Mouse (Mus musculus): ENCODE results near the gene Fbxl20. TPM values are rescaled to one million over a fixed set of nuclear protein-coding genes. Genes with fewer than 3 reads are reported as not detected.

The Fbxl20 gene
- total and polyA plus RNA-seq, 3 experiments, result 10.7 to 14.4 (median 14.3) TPM

- no peak for DNase-seq
- H3K9ac ChIP-seq (ENCODE audit: low read depth, low read length), result no peak overlapping the region
- intact Hi-C loops (cut with DNase I), result no loop called here
- no peaks in the 10 kb centered on the region for H3K27me3 ChIP-seq (ENCODE audit: control insufficient read depth, insufficient read depth, low read length)
- H3K4me1 ChIP-seq (ENCODE audit: control insufficient read depth, insufficient read depth, low read length), result no peaks in the 10 kb centered on the region; the same call in 1 of the 2 replicates
- TF ChIP-seq EP300 (IDR thresholded peaks at IDR 0.05; ENCODE audit: insufficient read depth, low read depth, low read length), result no peak
- no peak for TF ChIP-seq POLR2A (IDR thresholded peaks at IDR 0.05; ENCODE audit: insufficient read depth, low read depth, low read length)
- TF ChIP-seq CTCF (IDR thresholded peaks at IDR 0.05), result no peak
- H3K4me3 ChIP-seq, result no peak overlapping the region
- no peaks in the 10 kb centered on the region for H3K79me2 ChIP-seq (replicated peaks; ENCODE audit: control insufficient read depth, insufficient read depth, low read length)
- no peak overlapping the region for H3K27ac ChIP-seq
- WGBS, result 95% methylated on average over 9 of the region's 9 CpGs
- H3K36me3 ChIP-seq (ENCODE audit: control insufficient read depth, insufficient read depth, low read length), result no peaks in the 10 kb centered on the region
These were observed 64.1 kb downstream of the Fbxl20 start for GRCm38 (mm10) chr11:98086141-98086540.

- DNase-seq, result no peak
- no peak overlapping the region for H3K27ac ChIP-seq
- WGBS, result 79% methylated on average over 7 of the region's 7 CpGs
- H3K27me3 ChIP-seq (ENCODE audit: control insufficient read depth, insufficient read depth, low read length), result no peaks in the 10 kb centered on the region
- no peaks in the 10 kb centered on the region for H3K79me2 ChIP-seq (replicated peaks; ENCODE audit: control insufficient read depth, insufficient read depth, low read length)
- H3K36me3 ChIP-seq (ENCODE audit: control insufficient read depth, insufficient read depth, low read length), result no peaks in the 10 kb centered on the region
- TF ChIP-seq EP300 (IDR thresholded peaks at IDR 0.05; ENCODE audit: insufficient read depth, low read depth, low read length) (no peak), POLR2A (IDR thresholded peaks at IDR 0.05; ENCODE audit: insufficient read depth, low read depth, low read length) (no peak), CTCF (IDR thresholded peaks at IDR 0.05) (no peak)
- no peak overlapping the region for H3K9ac ChIP-seq (ENCODE audit: low read depth, low read length)
- intact Hi-C loops (cut with DNase I), result no loop called here
- H3K4me1 ChIP-seq (ENCODE audit: control insufficient read depth, insufficient read depth, low read length), result no peaks in the 10 kb centered on the region
- no peak overlapping the region for H3K4me3 ChIP-seq
These were observed 67.5 kb downstream of the Fbxl20 start for GRCm38 (mm10) chr11:98082745-98083144.

- no peak for TF ChIP-seq EP300 (IDR thresholded peaks at IDR 0.05; ENCODE audit: insufficient read depth, low read depth, low read length)
- TF ChIP-seq CTCF (IDR thresholded peaks at IDR 0.05), result no peak
- TF ChIP-seq POLR2A (IDR thresholded peaks at IDR 0.05; ENCODE audit: insufficient read depth, low read depth, low read length), result no peak
- no peaks in the 10 kb centered on the region for H3K27me3 ChIP-seq (ENCODE audit: control insufficient read depth, insufficient read depth, low read length)
- H3K36me3 ChIP-seq (ENCODE audit: control insufficient read depth, insufficient read depth, low read length), result no peaks in the 10 kb centered on the region
- H3K27ac ChIP-seq, result no peak overlapping the region
- no peak overlapping the region for H3K9ac ChIP-seq (ENCODE audit: low read depth, low read length)
- DNase-seq, result no peak
- no peaks in the 10 kb centered on the region for H3K79me2 ChIP-seq (replicated peaks; ENCODE audit: control insufficient read depth, insufficient read depth, low read length)
- 79% methylated on average over 6 of the region's 6 CpGs for WGBS
- intact Hi-C loops (cut with DNase I), result no loop called here
- no peak overlapping the region for H3K4me3 ChIP-seq
- peaks cover 4% of the 10 kb centered on the region for H3K4me1 ChIP-seq (ENCODE audit: control insufficient read depth, insufficient read depth, low read length)
These were observed 69.8 kb downstream of the Fbxl20 start for GRCm38 (mm10) chr11:98080450-98080849.

GRCm38 (mm10) chr11:98077086-98077485, 73.1 kb downstream of the Fbxl20 start:
- Histone ChIP-seq H3K79me2 (replicated peaks; ENCODE audit: control insufficient read depth, insufficient read depth, low read length) (no peaks in the 10 kb centered on the region), H3K4me1 (ENCODE audit: control insufficient read depth, insufficient read depth, low read length) (peaks cover 4% of the 10 kb centered on the region), H3K36me3 (ENCODE audit: control insufficient read depth, insufficient read depth, low read length) (no peaks in the 10 kb centered on the region), H3K27me3 (ENCODE audit: control insufficient read depth, insufficient read depth, low read length) (no peaks in the 10 kb centered on the region), H3K4me3 (no peak overlapping the region), H3K9ac (ENCODE audit: low read depth, low read length) (no peak overlapping the region), H3K27ac (no peak overlapping the region)
- TF ChIP-seq CTCF (IDR thresholded peaks at IDR 0.05) (no peak), POLR2A (IDR thresholded peaks at IDR 0.05; ENCODE audit: insufficient read depth, low read depth, low read length) (no peak), EP300 (IDR thresholded peaks at IDR 0.05; ENCODE audit: insufficient read depth, low read depth, low read length) (0 out of 2 replicates have a peak, but pooled peaks have one; percentile 3)
- DNase-seq, result peak in 1 of 2 experiments; percentile 55
- intact Hi-C loops (cut with DNase I), result no loop called here
- 52% methylated on average over 8 of the region's 8 CpGs for WGBS

DNA sequence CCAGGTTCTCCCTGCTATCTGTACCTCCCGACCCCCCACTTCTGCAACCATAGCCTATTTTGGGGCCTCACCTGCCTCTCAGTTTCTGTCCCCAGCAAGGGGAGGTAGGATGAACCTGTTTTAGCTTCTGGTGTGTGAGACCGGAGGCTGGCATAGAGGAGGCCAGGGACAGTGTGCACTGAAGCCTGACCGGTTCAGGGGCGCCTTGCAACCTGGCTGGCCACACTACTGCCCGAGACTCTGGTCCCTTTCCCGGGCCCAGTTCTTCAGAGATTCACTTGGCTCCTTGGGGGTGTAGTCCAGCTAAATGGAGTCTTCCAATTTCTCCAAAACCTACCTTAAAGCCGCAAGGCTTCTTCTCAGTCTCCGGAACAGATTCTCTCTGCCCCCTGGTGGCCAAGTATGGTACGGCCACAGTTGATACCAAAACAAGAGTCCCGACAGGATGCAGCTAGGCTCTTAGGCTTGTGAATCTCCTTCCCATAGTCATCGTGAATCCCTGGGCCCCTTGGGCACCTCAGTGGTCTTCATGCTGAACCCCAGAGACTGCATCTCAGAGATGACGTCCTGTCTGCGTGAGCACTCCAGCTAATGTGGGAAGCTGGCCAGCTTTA, 74.9 kb downstream of the Fbxl20 start:
- peak; percentile 96 for TF ChIP-seq CTCF (IDR thresholded peaks at IDR 0.05)
- TF ChIP-seq POLR2A (IDR thresholded peaks at IDR 0.05; ENCODE audit: insufficient read depth, low read depth, low read length), result no peak
- TF ChIP-seq EP300 (IDR thresholded peaks at IDR 0.05; ENCODE audit: insufficient read depth, low read depth, low read length), result 0 out of 2 replicates have a peak, but pooled peaks have one; percentile 49
- Histone ChIP-seq H3K4me3 (no peak overlapping the region), H3K9ac (ENCODE audit: low read depth, low read length) (no peak overlapping the region), H3K27ac (no peak overlapping the region), H3K79me2 (replicated peaks; ENCODE audit: control insufficient read depth, insufficient read depth, low read length) (no peaks in the 10 kb centered on the region), H3K27me3 (ENCODE audit: control insufficient read depth, insufficient read depth, low read length) (no peaks in the 10 kb centered on the region), H3K4me1 (ENCODE audit: control insufficient read depth, insufficient read depth, low read length) (peaks cover 4% of the 10 kb centered on the region), H3K36me3 (ENCODE audit: control insufficient read depth, insufficient read depth, low read length) (no peaks in the 10 kb centered on the region)
- peak; percentile 84 to 90 for DNase-seq
- WGBS, result 18% methylated on average over 13 of the region's 13 CpGs
- intact Hi-C loops (cut with DNase I), result loop anchor here (1.0 kb wide), 2 partner anchors 44 to 176 kb away; no protein-coding TSS in a partner anchor

- H3K4me3 ChIP-seq, result no peak overlapping the region
- DNase-seq, result no peak
- intact Hi-C loops (cut with DNase I), result no loop called here
- H3K27me3 ChIP-seq (ENCODE audit: control insufficient read depth, insufficient read depth, low read length), result no peaks in the 10 kb centered on the region
- no peak for TF ChIP-seq EP300 (IDR thresholded peaks at IDR 0.05; ENCODE audit: insufficient read depth, low read depth, low read length)
- TF ChIP-seq CTCF (IDR thresholded peaks at IDR 0.05), result no peak
- no peak for TF ChIP-seq POLR2A (IDR thresholded peaks at IDR 0.05; ENCODE audit: insufficient read depth, low read depth, low read length)
- H3K27ac ChIP-seq, result no peak overlapping the region
- no peaks in the 10 kb centered on the region for H3K79me2 ChIP-seq (replicated peaks; ENCODE audit: control insufficient read depth, insufficient read depth, low read length)
- H3K36me3 ChIP-seq (ENCODE audit: control insufficient read depth, insufficient read depth, low read length), result no peaks in the 10 kb centered on the region
- no peak overlapping the region for H3K9ac ChIP-seq (ENCODE audit: low read depth, low read length)
- H3K4me1 ChIP-seq (ENCODE audit: control insufficient read depth, insufficient read depth, low read length), result peaks cover 4% of the 10 kb centered on the region
- 84% methylated on average over 4 of the region's 4 CpGs for WGBS
These were observed 76.8 kb downstream of the Fbxl20 start for GRCm38 (mm10) chr11:98073442-98073841.

All from heart, adult 2 months (tissue).